Mouse (Mus musculus): ENCODE results near the gene Ehd1. TPM values are rescaled to one million over a fixed set of nuclear protein-coding genes. Genes with fewer than 3 reads are reported as not detected.

The Ehd1 gene
- polyA plus RNA-seq (2012; rRNA removed; ENCODE audit: low replicate concordance) = 270 and 315 TPM in 2 replicates

GRCm38 (mm10) chr19:6276426-6277421 lies at the start of gene Ehd1:
Gene Ehd1, plus strand, starts transcription at chr19:6276725.

GRCm38 (mm10) chr19:6235084-6236052 lies 41.2 kb upstream of the Ehd1 start, which contains the start of gene Ppp2r5b:
Gene Ppp2r5b, minus strand, starts transcription at chr19:6235872.

DNA sequence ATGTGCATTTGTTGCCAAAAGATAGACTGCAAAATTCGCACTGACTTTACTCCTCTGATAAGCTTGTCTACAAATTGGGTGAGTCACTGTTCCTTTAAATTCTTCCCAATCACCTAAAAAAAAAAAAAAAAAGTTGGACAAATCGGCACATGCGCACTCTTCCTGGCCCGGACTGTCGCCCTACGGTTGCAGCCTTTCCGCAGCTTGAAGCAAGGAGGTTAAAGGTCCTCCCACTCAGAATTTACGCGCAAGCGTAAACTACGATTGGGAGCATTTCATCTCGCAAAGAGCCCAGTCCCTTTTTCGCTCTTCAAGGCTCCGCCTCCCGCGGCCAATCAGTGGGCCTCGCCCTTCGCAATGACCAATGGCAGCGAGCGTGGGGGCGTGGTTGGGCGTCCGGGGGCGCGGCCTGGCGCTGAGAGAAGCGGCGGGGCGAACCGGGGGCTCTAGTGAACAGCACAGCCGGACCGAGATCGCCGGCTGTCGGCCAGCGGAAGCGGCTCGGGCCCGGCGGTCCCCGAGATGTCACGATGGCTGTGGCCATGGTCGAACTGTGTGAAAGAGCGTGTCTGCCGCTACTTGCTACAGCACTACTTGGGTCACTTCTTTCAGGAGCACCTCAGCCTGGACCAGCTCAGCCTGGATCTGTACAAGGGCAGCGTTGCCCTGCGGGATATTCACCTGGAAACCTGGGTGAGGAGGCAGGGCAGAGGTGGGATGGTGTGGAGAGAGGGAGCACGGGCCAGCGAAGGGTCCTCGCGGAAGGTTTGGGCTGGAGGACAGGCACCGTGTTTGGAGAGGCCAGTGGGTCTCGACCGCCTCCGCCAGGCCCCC lies 35.0 kb upstream of the Ehd1 start, which contains the start of gene Atg2a:
TSS of gene Atg2a (plus strand) at position 395 of the 834 bp plus-strand sequence.

DNA sequence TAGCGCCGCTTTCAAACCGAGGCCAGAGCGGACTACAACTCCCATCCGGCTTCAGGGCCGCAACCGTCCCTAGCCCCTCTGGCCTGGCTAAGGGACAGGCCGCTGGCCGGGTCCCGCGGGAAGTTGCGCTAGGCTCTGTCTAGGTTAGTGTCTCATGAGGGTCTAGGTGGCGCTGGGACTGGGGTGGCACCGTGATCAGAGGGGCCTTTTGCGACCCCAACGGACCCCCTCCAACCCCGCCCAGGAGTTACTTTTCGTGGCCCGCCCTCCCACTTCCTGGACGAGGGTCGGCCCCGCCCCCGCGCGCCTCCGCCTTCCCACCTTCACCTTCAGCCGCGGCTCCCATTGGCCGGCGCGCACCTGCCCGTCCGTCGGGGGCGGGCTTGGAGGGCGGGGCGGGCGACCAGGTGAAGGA lies 29.6 kb downstream of the Ehd1 start, which contains the start of gene Cdc42bpg:
TSS of gene Cdc42bpg (plus strand) at position 320 of the 415 bp plus-strand sequence.

GRCm38 (mm10) chr19:6334673-6335457 lies 58.3 kb downstream of the Ehd1 start, which contains the start of gene Men1:
Gene Men1, plus strand, starts transcription at chr19:6334979.

GRCm38 (mm10) chr19:6340524-6341452 lies 64.3 kb downstream of the Ehd1 start, which contains the start of gene Map4k2:
Gene Map4k2, plus strand, starts transcription at chr19:6341135.

Other genes starting within 250 kb of the Ehd1 start
- 59.3 and 60.1 TPM in 2 replicates for gene Syvn1, start 230.1 kb upstream of the Ehd1 start, polyA plus RNA-seq (2012; rRNA removed; ENCODE audit: low replicate concordance)
- gene Mrpl49, start 218.9 kb upstream of the Ehd1 start, polyA plus RNA-seq (2012; rRNA removed; ENCODE audit: low replicate concordance) = 29.0 and 43.8 TPM in 2 replicates
- gene Fau, start 218.9 kb upstream of the Ehd1 start, polyA plus RNA-seq (2012; rRNA removed; ENCODE audit: low replicate concordance) = 740 and 1,078 TPM in 2 replicates
- 43.0 and 48.9 TPM in 2 replicates for gene Znhit2, start 215.5 kb upstream of the Ehd1 start, polyA plus RNA-seq (2012; rRNA removed; ENCODE audit: low replicate concordance)
- gene Tm7sf2, start 208.4 kb upstream of the Ehd1 start, polyA plus RNA-seq (2012; rRNA removed; ENCODE audit: low replicate concordance) = 39.1 and 40.1 TPM in 2 replicates
- gene Vps51, start 199.5 kb upstream of the Ehd1 start, polyA plus RNA-seq (2012; rRNA removed; ENCODE audit: low replicate concordance) = 67.5 and 83.1 TPM in 2 replicates
- gene Tmem262, start 196.7 kb upstream of the Ehd1 start, polyA plus RNA-seq (2012; rRNA removed; ENCODE audit: low replicate concordance) = not detected in 2 replicates
- gene Gm28374, start 194.5 kb upstream of the Ehd1 start, polyA plus RNA-seq (2012; rRNA removed; ENCODE audit: low replicate concordance) = 0.19 and 0.49 TPM in 2 replicates
- 100 and 103 TPM in 2 replicates for gene Zfpl1, start 191.8 kb upstream of the Ehd1 start, polyA plus RNA-seq (2012; rRNA removed; ENCODE audit: low replicate concordance)
- 0.30 and 4.4 TPM in 2 replicates for gene Cdca5, start 191.7 kb upstream of the Ehd1 start, polyA plus RNA-seq (2012; rRNA removed; ENCODE audit: low replicate concordance)
- gene AC131692.1, start 182.3 kb upstream of the Ehd1 start, polyA plus RNA-seq (2012; rRNA removed; ENCODE audit: low replicate concordance) = not detected in 2 replicates
- 0.09 and 0.22 TPM in 2 replicates for gene Naaladl1, start 170.9 kb upstream of the Ehd1 start, polyA plus RNA-seq (2012; rRNA removed; ENCODE audit: low replicate concordance)
- 19.6 and 37.2 TPM in 2 replicates for gene Sac3d1, start 158.1 kb upstream of the Ehd1 start, polyA plus RNA-seq (2012; rRNA removed; ENCODE audit: low replicate concordance)
- gene Snx15, start 148.4 kb upstream of the Ehd1 start, polyA plus RNA-seq (2012; rRNA removed; ENCODE audit: low replicate concordance) = 31.6 and 42.5 TPM in 2 replicates
- gene Batf2, start 135.7 kb upstream of the Ehd1 start, polyA plus RNA-seq (2012; rRNA removed; ENCODE audit: low replicate concordance) = 8.7 and 11.0 TPM in 2 replicates
- gene Arl2, start 135.2 kb upstream of the Ehd1 start, polyA plus RNA-seq (2012; rRNA removed; ENCODE audit: low replicate concordance) = 139 and 178 TPM in 2 replicates
- gene Majin, start 92.3 kb upstream of the Ehd1 start, polyA plus RNA-seq (2012; rRNA removed; ENCODE audit: low replicate concordance) = 0.26 and 0.46 TPM in 2 replicates
- 0.63 and 0.66 TPM in 2 replicates for gene Gpha2, start 50.3 kb upstream of the Ehd1 start, polyA plus RNA-seq (2012; rRNA removed; ENCODE audit: low replicate concordance)
- 90.3 and 103 TPM in 2 replicates for gene Ppp2r5b, start 40.9 kb upstream of the Ehd1 start, polyA plus RNA-seq (2012; rRNA removed; ENCODE audit: low replicate concordance)
- 38.8 and 43.8 TPM in 2 replicates for gene Atg2a, start 35.1 kb upstream of the Ehd1 start, polyA plus RNA-seq (2012; rRNA removed; ENCODE audit: low replicate concordance)
- gene Cdc42bpg, start 29.7 kb downstream of the Ehd1 start, polyA plus RNA-seq (2012; rRNA removed; ENCODE audit: low replicate concordance) = 10.9 and 14.7 TPM in 2 replicates
- 41.0 and 72.1 TPM in 2 replicates for gene Men1, start 58.3 kb downstream of the Ehd1 start, polyA plus RNA-seq (2012; rRNA removed; ENCODE audit: low replicate concordance)
- 114 and 147 TPM in 2 replicates for gene Map4k2, start 64.4 kb downstream of the Ehd1 start, polyA plus RNA-seq (2012; rRNA removed; ENCODE audit: low replicate concordance)
- gene Sf1, start 87.0 kb downstream of the Ehd1 start, polyA plus RNA-seq (2012; rRNA removed; ENCODE audit: low replicate concordance) = 88.7 and 113 TPM in 2 replicates
- gene Pygm, start 107.7 kb downstream of the Ehd1 start, polyA plus RNA-seq (2012; rRNA removed; ENCODE audit: low replicate concordance) = 10.8 and 37.9 TPM in 2 replicates
- 130 and 352 TPM in 2 replicates for gene Rasgrp2, start 122.6 kb downstream of the Ehd1 start, polyA plus RNA-seq (2012; rRNA removed; ENCODE audit: low replicate concordance)
- gene Nrxn2, start 142.0 kb downstream of the Ehd1 start, polyA plus RNA-seq (2012; rRNA removed; ENCODE audit: low replicate concordance) = 1.3 and 8.7 TPM in 2 replicates

Measured in subcutaneous adipose tissue, adult 2 months (tissue).